Mouse (Mus musculus) embryonic facial prominence, embryonic 15.5 days (tissue): ENCODE results near the gene Patj. TPM values are rescaled to one million over a fixed set of nuclear protein-coding genes. Genes with fewer than 3 reads are reported as not detected.

Experiments
- ATAC-seq: fragments of 200-750 bp; cut with Nextera tagmentation; 2 replicates; pipeline ENCODE4 v1.8.0; 2017; ENCODE audit warnings: low read depth, moderate TSS enrichment; ENCODE audit not compliant: insufficient number of reproducible peaks, low FRiP score, low TSS enrichment
- H3K27ac ChIP-seq: fragments of 300-500 bp; sonication (generic); replicated peaks from 2 replicates; pipeline ENCODE4 v1.5.1; 2015; ENCODE audit warnings: mild to moderate bottlenecking, inconsistent platforms
- H3K27me3 ChIP-seq: fragments of 300-500 bp; sonication (generic); 2 replicates; pipeline ENCODE4 v1.6.1; 2015; ENCODE audit warnings: inconsistent platforms
- H3K36me3 ChIP-seq: fragments of 300-500 bp; sonication (generic); 2 replicates; pipeline ENCODE4 v1.6.1; 2015; ENCODE audit warnings: mild to moderate bottlenecking, inconsistent platforms
- H3K4me1 ChIP-seq: fragments of 300-500 bp; sonication (generic); 2 replicates; pipeline ENCODE4 v1.6.1; 2015; ENCODE audit warnings: inconsistent platforms
- H3K4me2 ChIP-seq: fragments of 300-500 bp; sonication (generic); replicated peaks from 2 replicates; pipeline ENCODE4 v1.6.1; 2015; ENCODE audit warnings: mild to moderate bottlenecking, inconsistent platforms
- H3K4me3 ChIP-seq: fragments of 300-500 bp; sonication (generic); replicated peaks from 2 replicates; pipeline ENCODE4 v1.5.1; 2015; ENCODE audit warnings: mild to moderate bottlenecking, inconsistent platforms
- H3K9ac ChIP-seq: fragments of 300-500 bp; sonication (generic); 2 replicates; pipeline ENCODE4 v1.6.1; 2015; ENCODE audit warnings: inconsistent platforms
- H3K9me3 ChIP-seq: fragments of 300-500 bp; sonication (generic); replicated peaks from 2 replicates; pipeline ENCODE4 v1.6.1; 2016; ENCODE audit warnings: inconsistent platforms
- WGBS: fragments of 180-500 bp; shearing (Covaris S2); methylation state at CpG from one replicate; pipeline ENCODE4 v1.1.7; 2015; 5-methylcytosine and 5-hydroxymethylcytosine counted together
- polyA plus RNA-seq: library from polyadenylated mRNA; unstranded; fragments of >200 nt; fragmentation: Nextera tagmentation; extraction: Ambion mirVana; gene quantifications from 2 replicates; pipeline ENCODE4 v1.2.1, GENCODE M21; 2015

Gene Patj
- polyA plus RNA-seq, 1 experiment from 2014 or later, result 10.4 TPM

GRCm38 (mm10) chr4:98727959-98728347 is 332.4 kb downstream of the Patj start:
- WGBS, result 2% methylated on average over 10 of the region's 10 CpGs
- H3K4me2 ChIP-seq, result peak overlapping the region; percentile 55
- no peak for ATAC-seq

GRCm38 (mm10) chr4:98728716-98729115 is 333.1 kb downstream of the Patj start:
- Histone ChIP-seq H3K36me3 (no peaks in the 10 kb centered on the region), H3K27ac (no peak overlapping the region), H3K9ac (no peak overlapping the region), H3K4me1 (peaks cover 15% of the 10 kb centered on the region), H3K27me3 (peaks cover 9% of the 10 kb centered on the region; the same call in 1 of the 2 replicates), H3K9me3 (no peaks in the 10 kb centered on the region), H3K4me3 (no peak overlapping the region), H3K4me2 (no peak overlapping the region)
- 57% methylated on average over 7 of the region's 7 CpGs for WGBS
- ATAC-seq, result no peak

More at GRCm38 (mm10) chr4:98727959-98728347, 332.4 kb downstream of the Patj start:
- Histone ChIP-seq H3K27ac (no peak overlapping the region), H3K4me3 (peak overlapping the region; percentile 16; the same call in 1 of the 2 replicates), H3K9ac (no peak overlapping the region), H3K9me3 (no peaks in the 10 kb centered on the region), H3K36me3 (no peaks in the 10 kb centered on the region), H3K27me3 (peaks cover 9% of the 10 kb centered on the region; the same call in 1 of the 2 replicates), H3K4me1 (peaks cover 15% of the 10 kb centered on the region)

GRCm38 (mm10) chr4:98733660-98734059 is 338.1 kb downstream of the Patj start:
- Histone ChIP-seq H3K27ac (no peak overlapping the region), H3K36me3 (no peaks in the 10 kb centered on the region), H3K9ac (no peak overlapping the region), H3K4me1 (no peaks in the 10 kb centered on the region), H3K27me3 (no peaks in the 10 kb centered on the region), H3K4me2 (no peak overlapping the region), H3K9me3 (no peaks in the 10 kb centered on the region), H3K4me3 (no peak overlapping the region)
- no peak for ATAC-seq
- 93% methylated on average over 16 of the region's 16 CpGs for WGBS

- H3K9me3 ChIP-seq, result no peaks in the 10 kb centered on the region
- ATAC-seq, result no peak; the same call in 1 of the 2 replicates
- H3K36me3 ChIP-seq, result no peaks in the 10 kb centered on the region
- no peaks in the 10 kb centered on the region; the same call in 1 of the 2 replicates for H3K4me1 ChIP-seq
- H3K9ac ChIP-seq, result no peak overlapping the region
- 22% methylated on average over 2 of the region's 2 CpGs for WGBS
- no peak overlapping the region for H3K4me3 ChIP-seq
- H3K27ac ChIP-seq, result no peak overlapping the region
- no peaks in the 10 kb centered on the region for H3K27me3 ChIP-seq
- no peak overlapping the region for H3K4me2 ChIP-seq
These were observed 344.2 kb downstream of the Patj start for GRCm38 (mm10) chr4:98739753-98740152.

GRCm38 (mm10) chr4:98743209-98743905 is 347.8 kb downstream of the Patj start:
- Histone ChIP-seq H3K27me3 (no peaks in the 10 kb centered on the region), H3K4me1 (no peaks in the 10 kb centered on the region; the same call in 1 of the 2 replicates), H3K4me3 (no peak overlapping the region), H3K9ac (no peak overlapping the region), H3K9me3 (no peaks in the 10 kb centered on the region), H3K27ac (0 out of 2 replicates have a peak overlapping the region, but pooled peaks have one; percentile 22), H3K36me3 (no peaks in the 10 kb centered on the region), H3K4me2 (no peak overlapping the region)
- 28% methylated on average over 3 of the region's 3 CpGs for WGBS
- no peak for ATAC-seq

- Histone ChIP-seq H3K9ac (no peak overlapping the region), H3K4me2 (no peak overlapping the region), H3K4me1 (no peaks in the 10 kb centered on the region; the same call in 1 of the 2 replicates), H3K27me3 (no peaks in the 10 kb centered on the region), H3K36me3 (no peaks in the 10 kb centered on the region), H3K9me3 (no peaks in the 10 kb centered on the region), H3K4me3 (no peak overlapping the region), H3K27ac (0 out of 2 replicates have a peak overlapping the region, but pooled peaks have one; percentile 22)
- ATAC-seq, result no peak
- 12% methylated on average over 7 of the region's 7 CpGs for WGBS
These were observed 348.3 kb downstream of the Patj start for GRCm38 (mm10) chr4:98743906-98744210.

- no peak overlapping the region for H3K4me3 ChIP-seq
- WGBS, result 74% methylated on average over 4 of the region's 4 CpGs
- H3K9me3 ChIP-seq, result no peaks in the 10 kb centered on the region
- no peak overlapping the region for H3K9ac ChIP-seq
- H3K4me1 ChIP-seq, result peaks cover 4% of the 10 kb centered on the region; the same call in 1 of the 2 replicates
- peaks cover 6% of the 10 kb centered on the region; the same call in 1 of the 2 replicates for H3K36me3 ChIP-seq
- no peak overlapping the region for H3K4me2 ChIP-seq
- H3K27me3 ChIP-seq, result no peaks in the 10 kb centered on the region
- H3K27ac ChIP-seq, result no peak overlapping the region
- ATAC-seq, result 0 out of 2 replicates have a peak, but pooled peaks have one; percentile 39
These were observed 358.9 kb downstream of the Patj start for GRCm38 (mm10) chr4:98754456-98754855.

- no peak overlapping the region for H3K4me2 ChIP-seq
- ATAC-seq, result no peak
- no peak overlapping the region for H3K9ac ChIP-seq
- WGBS, result 33% methylated on average over 11 of the region's 11 CpGs
- peaks cover 9% of the 10 kb centered on the region; the same call in 1 of the 2 replicates for H3K36me3 ChIP-seq
- no peaks in the 10 kb centered on the region for H3K9me3 ChIP-seq
- no peak overlapping the region for H3K4me3 ChIP-seq
- H3K27ac ChIP-seq, result no peak overlapping the region
- no peaks in the 10 kb centered on the region for H3K27me3 ChIP-seq
- H3K4me1 ChIP-seq, result peaks cover 4% of the 10 kb centered on the region; the same call in 1 of the 2 replicates
These were observed 360.6 kb downstream of the Patj start for GRCm38 (mm10) chr4:98756141-98756540.

- Histone ChIP-seq H3K4me2 (no peak overlapping the region), H3K36me3 (peaks cover 12% of the 10 kb centered on the region; the same call in 1 of the 2 replicates), H3K27ac (no peak overlapping the region), H3K9me3 (no peaks in the 10 kb centered on the region), H3K9ac (no peak overlapping the region), H3K4me3 (no peak overlapping the region), H3K4me1 (peaks cover 4% of the 10 kb centered on the region; the same call in 1 of the 2 replicates), H3K27me3 (no peaks in the 10 kb centered on the region)
- ATAC-seq, result no peak
- WGBS, result 47% methylated on average over 4 of the region's 4 CpGs
These were observed 362.6 kb downstream of the Patj start for GRCm38 (mm10) chr4:98758012-98758821.

- H3K9ac ChIP-seq, result no peak overlapping the region
- H3K4me2 ChIP-seq, result no peak overlapping the region
- no peak overlapping the region for H3K27ac ChIP-seq
- peaks cover 4% of the 10 kb centered on the region; the same call in 1 of the 2 replicates for H3K4me1 ChIP-seq
- 63% methylated on average over 3 of the region's 3 CpGs for WGBS
- H3K27me3 ChIP-seq, result no peaks in the 10 kb centered on the region
- H3K4me3 ChIP-seq, result no peak overlapping the region
- ATAC-seq, result no peak
- peaks cover 12% of the 10 kb centered on the region; the same call in 1 of the 2 replicates for H3K36me3 ChIP-seq
- H3K9me3 ChIP-seq, result no peaks in the 10 kb centered on the region
These were observed 363.4 kb downstream of the Patj start for GRCm38 (mm10) chr4:98758872-98759518.
